Comparison of ENCODE assay signal across 8 mouse cellular contexts in the genomic region with DNA sequence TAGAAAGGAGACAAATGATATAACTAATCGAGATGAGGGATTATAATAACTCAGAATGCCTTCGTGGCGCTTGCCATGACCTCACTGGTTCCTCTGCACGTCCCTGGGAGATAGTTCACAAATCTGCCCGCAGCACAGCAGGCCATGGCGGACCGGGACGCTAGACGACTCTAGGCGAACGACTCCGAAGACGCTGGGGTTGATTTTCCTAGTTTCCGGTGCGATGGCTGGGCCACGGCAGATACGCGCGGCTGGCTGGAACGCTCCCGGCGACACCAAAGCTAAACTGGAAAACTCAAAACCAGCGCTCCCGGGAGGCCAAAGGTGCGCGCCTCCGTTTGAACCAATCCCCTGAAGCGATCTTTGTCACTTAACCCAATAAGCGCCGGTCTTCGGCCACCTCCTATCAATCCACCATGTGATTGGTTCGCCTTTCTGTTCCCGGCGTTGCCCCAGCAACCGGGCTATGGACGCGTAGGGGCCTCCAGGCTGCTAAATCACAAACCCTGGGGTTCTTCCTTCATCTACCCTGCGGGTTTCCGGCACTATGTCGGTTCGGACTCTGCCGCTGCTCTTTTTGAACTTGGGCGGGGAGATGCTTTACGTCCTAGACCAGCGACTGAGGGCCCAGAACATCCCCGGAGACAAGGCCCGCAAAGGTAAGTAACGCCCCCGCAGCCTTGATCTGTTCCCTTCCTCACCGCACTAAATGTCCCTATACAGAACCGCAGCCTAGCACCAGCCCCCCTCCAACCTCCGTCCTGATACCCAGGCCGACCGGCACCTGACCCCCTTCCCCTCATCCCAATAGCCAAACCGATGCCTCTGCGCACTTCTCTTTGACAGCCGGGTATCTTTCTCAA. TPM values are rescaled to one million over a fixed set of nuclear protein-coding genes. Genes with fewer than 3 reads are reported as not detected.
A peak's percentile ranks its signal among the peaks of the same experiment; 100 is the strongest.
DNase-seq lines count a peak whose midpoint lies in the region; ATAC-seq and TF ChIP-seq lines count a peak whose summit lies in the region.

A gene (plus strand): TSS at position 432 of the 863 bp plus-strand sequence.

- H3K27ac ChIP-seq in forebrain, postnatal 0 days (ENCODE audit: low read depth, low read length), result peak within 1 kb of the TSS; percentile 80
- peak within 1 kb of the TSS; percentile 67; the same call in 1 of the 2 replicates for H3K27ac ChIP-seq in lung, embryonic 16.5 days (ENCODE audit: low read length)

- H3K4me1 ChIP-seq in G1E (ENCODE audit: insufficient read depth, low read depth, low read length), result peaks cover 27% of the 10 kb centered on the region
- peaks cover 11% of the 10 kb centered on the region; the same call in 1 of the 2 replicates for H3K4me1 ChIP-seq in forebrain, postnatal 0 days (ENCODE audit: insufficient read depth)
- H3K4me1 ChIP-seq in lung, embryonic 16.5 days (replicated peaks; ENCODE audit: control insufficient read depth, insufficient read depth, low read length), result peaks cover 15% of the 10 kb centered on the region

- H3K9ac ChIP-seq in forebrain, postnatal 0 days, result peak within 1 kb of the TSS; percentile 73
- peak within 1 kb of the TSS; percentile 75 for H3K9ac ChIP-seq in lung, embryonic 16.5 days (ENCODE audit: low read length)

- peak within 1 kb of the TSS; percentile 79 for H3K4me2 ChIP-seq in forebrain, postnatal 0 days (ENCODE audit: low read depth)
- H3K4me2 ChIP-seq in lung, embryonic 16.5 days (ENCODE audit: low read depth, low read length), result peak within 1 kb of the TSS; percentile 64

- no peaks in the 10 kb centered on the region for H3K27me3 ChIP-seq in G1E (ENCODE audit: insufficient read depth, low read length)
- H3K27me3 ChIP-seq in forebrain, postnatal 0 days (ENCODE audit: insufficient read depth, low read length), result no peaks in the 10 kb centered on the region
- H3K27me3 ChIP-seq in lung, embryonic 16.5 days (ENCODE audit: control insufficient read depth, insufficient read depth, low read depth, low read length), result no peaks in the 10 kb centered on the region

- H3K9me3 ChIP-seq in G1E (replicated peaks), result no peaks in the 10 kb centered on the region
- H3K9me3 ChIP-seq in forebrain, postnatal 0 days (ENCODE audit: low read length), result no peaks in the 10 kb centered on the region
- no peaks in the 10 kb centered on the region for H3K9me3 ChIP-seq in lung, embryonic 16.5 days (ENCODE audit: control insufficient read depth, low read length)

- peaks cover 34% of the 10 kb centered on the region for H3K36me3 ChIP-seq in G1E (replicated peaks)
- H3K36me3 ChIP-seq in forebrain, postnatal 0 days (ENCODE audit: insufficient read depth), result peaks cover 28% of the 10 kb centered on the region
- H3K36me3 ChIP-seq in lung, embryonic 16.5 days (ENCODE audit: control insufficient read depth, insufficient read depth, low read length), result peaks cover 15% of the 10 kb centered on the region

- no peak for TF ChIP-seq CTCF in G1E (IDR thresholded peaks at IDR 0.05; ENCODE audit: low read depth, low read length)
- no peak for TF ChIP-seq CTCF in forebrain, postnatal 0 days (IDR thresholded peaks at IDR 0.05; ENCODE audit: low read depth)

- peak within 1 kb of the TSS; percentile 87 for H3K4me3 ChIP-seq in G1E (ENCODE audit: low read depth, low read length)
- H3K4me3 ChIP-seq in forebrain, postnatal 0 days (ENCODE audit: low read depth, low read length), result peak within 1 kb of the TSS; percentile 59
- peak within 1 kb of the TSS; percentile 75 for H3K4me3 ChIP-seq in lung, embryonic 16.5 days (ENCODE audit: low read length)

- DNase-seq in G1E (ENCODE audit: low spot score), result peak; percentile 99
- DNase-seq in cerebellum, adult 18-20 months, result peak; percentile 89 to 94
- DNase-seq in forebrain, postnatal 0 days, result peak; percentile 96
- peak; percentile 87 for DNase-seq in layer of hippocampus, adult 9-10 months (ENCODE audit: low spot score)
- DNase-seq in ovary, postnatal 10 days (ENCODE audit: low spot score), result peak; percentile 73
- DNase-seq in thymus, postnatal 10 days (ENCODE audit: low spot score in 2 of 2), result peak; percentile 86 to 88

- ATAC-seq in G1E (ENCODE audit: extremely low read depth, insufficient number of reproducible peaks, low FRiP score, poor library complexity, severe bottlenecking), result peak; percentile 99
- ATAC-seq in forebrain, postnatal 0 days, result peak; percentile 100
- ATAC-seq in hematopoietic stem cell, adult 5-6 weeks (replicated peaks in 1 of 2; ENCODE audit: insufficient read depth in 1 of 2, low FRiP score in 2 of 2, low TSS enrichment in 1 of 2, low read depth in 1 of 2, poor library complexity in 2 of 2, severe bottlenecking in 2 of 2), result peak; percentile 98 to 99
- peak; percentile 98 for ATAC-seq in lung, embryonic 16.5 days (ENCODE audit: low read depth)

- under 1% methylated on average over 57 of the region's 57 CpGs for WGBS in forebrain, postnatal 0 days
- WGBS in lung, embryonic 16.5 days, result under 1% methylated on average over 57 of the region's 57 CpGs

RNA-seq across cellular contexts. Expression of the gene that starts here (rescaled TPM):
- total RNA-seq in G1E (2014; fragmentation: Nextera tagmentation) (6.6 and 10.8 TPM in 2 replicates), G1E (2017) (9.6 and 9.8 TPM in 2 replicates)
- polyA plus RNA-seq in G1E (2012), result 0.18 and 1.9 TPM in 2 replicates
- 30.8 and 32.8 TPM in 2 replicates for total RNA-seq in forebrain, postnatal 0 days (2014; rRNA removed)
- 37.4 and 43.7 TPM in 2 replicates for polyA plus RNA-seq in forebrain, postnatal 0 days (2015; fragmentation: Nextera tagmentation; extraction: Ambion mirVana)
- total RNA-seq in hematopoietic stem cell, adult 5-6 weeks (2017), result 10.3 and 25.2 TPM in 2 replicates
- polyA plus RNA-seq in lung, embryonic 16.5 days (2015; fragmentation: Nextera tagmentation; extraction: Ambion mirVana), result 21.8 and 23.7 TPM in 2 replicates

Comparison
In these comparisons a context has a peak if more than half of its experiments do, and no peak if none do; other contexts are left out.
1. Peak in every context shown above with its lines: DNase-seq, ATAC-seq, H3K4me3 ChIP-seq and H3K27ac ChIP-seq.